Mouse (Mus musculus): ENCODE measurements around the gene Acot1. TPM values are rescaled to one million over a fixed set of nuclear protein-coding genes. Genes with fewer than 3 reads are reported as not detected.
"Not testable (repeated sequence)": the region's sequence is repeated elsewhere in the genome, so short reads cannot be mapped to it uniquely, and the experiment has no call there.

Gene Acot1
- polyA plus RNA-seq, 1 experiment = 0.59 TPM

DNA sequence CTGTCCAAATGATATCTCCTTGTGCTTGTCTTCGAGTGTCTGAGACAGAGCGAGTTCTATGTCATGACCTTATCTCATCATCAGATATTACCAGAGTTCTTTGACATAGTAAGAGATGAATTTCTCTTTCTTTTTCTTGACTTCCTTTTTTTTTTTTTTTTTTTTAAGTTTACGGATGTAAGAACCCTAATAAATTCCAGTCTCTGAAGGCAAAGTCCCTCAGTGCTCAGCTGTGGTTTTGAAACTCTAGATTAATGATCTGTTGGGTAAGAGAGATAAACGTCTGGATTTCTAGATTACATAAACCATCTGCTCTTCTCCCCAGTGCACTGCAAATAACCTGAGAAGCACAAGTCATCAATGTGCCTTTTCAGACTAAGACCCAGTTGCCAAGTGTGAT lies 24.8 kb downstream of the Acot1 start:
- TF ChIP-seq FLI1 (IDR thresholded peaks at IDR 0.05; ENCODE audit: low read length) (no peak), GATA1 (IDR thresholded peaks at IDR 0.05; ENCODE audit: borderline replicate concordance, low read length) (no peak)

DNA sequence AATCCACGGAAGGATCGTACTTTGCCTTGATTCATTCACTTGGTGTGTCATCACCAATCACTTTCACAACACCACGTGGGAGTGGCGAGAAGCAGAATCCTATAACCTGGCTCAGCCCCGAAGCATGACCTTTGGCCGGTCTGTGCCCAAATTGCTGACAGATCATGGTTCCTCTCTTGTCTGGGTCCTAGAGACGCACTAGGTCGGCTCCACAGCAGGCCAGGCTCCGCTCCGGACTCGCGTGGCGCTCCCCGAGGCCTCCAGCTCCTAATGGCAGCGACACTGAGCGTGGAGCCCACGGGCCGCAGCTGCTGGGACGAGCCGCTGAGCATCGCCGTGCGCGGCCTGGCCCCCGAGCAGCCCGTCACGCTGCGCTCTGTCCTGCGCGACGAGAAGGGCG lies 29.0 kb downstream of the Acot1 start, which contains the start of gene Acot4:
Acot4 (plus strand) TSS at position 139 of the 400 bp plus-strand sequence.
- Histone ChIP-seq H3K9me3 (peaks cover 34% of the 10 kb centered on the region), H3K27me3 (replicated peaks) (peaks cover 26% of the 10 kb centered on the region), H3K4me3 (replicated peaks) (peak within 1 kb of the TSS; percentile 76)
- H3K4me1 ChIP-seq; H3K36me3 ChIP-seq (replicated peaks; ENCODE audit: low read length): not testable (repeated sequence)

More for the DNA sequence above, 24.8 kb downstream of the Acot1 start:
- Histone ChIP-seq H3K9me3 (peaks cover 20% of the 10 kb centered on the region), H3K27me3 (replicated peaks) (peaks cover 15% of the 10 kb centered on the region), H3K36me3 (replicated peaks; ENCODE audit: low read length) (no peaks in the 10 kb centered on the region), H3K4me1 (peaks cover 9% of the 10 kb centered on the region), H3K4me3 (replicated peaks) (no peak overlapping the region)

DNA sequence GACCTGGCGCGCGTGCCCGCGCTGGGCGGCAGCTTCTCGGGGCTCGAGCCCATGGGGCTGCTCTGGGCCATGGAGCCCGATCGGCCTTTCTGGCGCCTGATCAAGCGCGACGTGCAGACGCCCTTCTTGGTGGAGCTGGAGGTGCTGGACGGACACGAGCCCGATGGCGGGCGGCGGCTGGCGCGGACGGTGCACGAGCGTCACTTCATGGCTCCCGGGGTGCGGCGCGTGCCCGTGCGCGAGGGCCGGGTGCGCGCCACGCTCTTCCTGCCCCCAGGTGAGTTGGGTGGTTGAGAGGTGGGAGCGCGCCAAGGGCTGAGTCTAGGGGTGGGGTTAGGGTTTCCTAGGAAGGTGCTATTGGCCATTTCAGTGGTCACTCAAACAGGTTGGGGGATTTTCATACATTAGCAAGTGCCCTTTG lies 29.4 kb downstream of the Acot1 start, which contains the start of gene Gm49366:
Gm49366 (plus strand) TSS at position 245 of the 421 bp plus-strand sequence.
- H3K9me3 ChIP-seq = peaks cover 34% of the 10 kb centered on the region
- H3K36me3 ChIP-seq (replicated peaks; ENCODE audit: low read length); H3K4me1 ChIP-seq: not testable (repeated sequence)
- peak within 1 kb of the TSS; percentile 76 for H3K4me3 ChIP-seq (replicated peaks)
- peaks cover 29% of the 10 kb centered on the region for H3K27me3 ChIP-seq (replicated peaks)

DNA sequence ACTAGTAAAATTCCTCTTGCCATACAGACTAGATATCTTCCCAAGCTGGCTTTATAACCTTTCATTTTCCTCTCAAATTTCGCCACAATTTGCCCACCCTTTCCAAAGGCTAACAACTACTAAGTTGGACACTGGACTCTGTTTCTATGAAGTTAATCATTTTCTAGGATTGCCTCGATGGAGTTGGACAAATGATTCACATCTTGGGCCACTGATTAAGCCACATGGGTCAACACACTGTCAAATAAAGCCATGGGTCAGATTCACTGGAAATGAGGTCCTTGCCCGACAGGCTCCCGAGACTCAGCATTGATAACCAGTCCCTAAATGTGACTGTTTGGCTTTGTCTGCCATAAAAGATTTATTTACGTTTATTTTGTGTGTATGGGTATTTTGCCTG lies 33.0 kb downstream of the Acot1 start:
- H3K36me3 ChIP-seq (replicated peaks; ENCODE audit: low read length) = no peaks in the 10 kb centered on the region
- H3K4me3 ChIP-seq (replicated peaks) = no peak overlapping the region
- H3K9me3 ChIP-seq = peaks cover 34% of the 10 kb centered on the region
- peaks cover 22% of the 10 kb centered on the region for H3K4me1 ChIP-seq
- TF ChIP-seq GATA1 (IDR thresholded peaks at IDR 0.05; ENCODE audit: borderline replicate concordance, low read length) (no peak), FLI1 (IDR thresholded peaks at IDR 0.05; ENCODE audit: low read length) (no peak)
- H3K27me3 ChIP-seq (replicated peaks) = peaks cover 30% of the 10 kb centered on the region

DNA sequence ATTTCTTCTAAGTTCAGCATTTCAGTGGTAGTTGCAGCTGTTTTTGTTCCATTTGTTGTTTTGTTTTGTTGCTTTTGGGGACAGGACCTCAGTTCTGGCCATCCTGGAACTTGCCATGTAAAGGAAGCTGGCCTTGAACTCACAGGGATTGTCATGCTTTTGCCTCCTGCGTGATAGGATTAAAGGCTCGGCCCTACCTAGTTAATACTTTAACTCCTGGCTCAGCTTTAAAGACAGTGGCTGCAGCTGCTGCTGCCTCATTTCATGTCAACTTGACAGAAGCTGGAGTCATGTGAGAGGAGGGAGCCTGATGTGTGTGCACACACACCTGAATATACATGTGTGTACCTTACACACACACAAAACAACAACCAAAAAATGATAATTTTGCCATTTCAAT lies 34.8 kb downstream of the Acot1 start:
- H3K4me1 ChIP-seq = peaks cover 31% of the 10 kb centered on the region
- peaks cover 17% of the 10 kb centered on the region for H3K27me3 ChIP-seq (replicated peaks)
- no peaks in the 10 kb centered on the region for H3K36me3 ChIP-seq (replicated peaks; ENCODE audit: low read length)
- TF ChIP-seq FLI1 (IDR thresholded peaks at IDR 0.05; ENCODE audit: low read length) (no peak), GATA1 (IDR thresholded peaks at IDR 0.05; ENCODE audit: borderline replicate concordance, low read length) (no peak)
- no peak overlapping the region for H3K4me3 ChIP-seq (replicated peaks)
- H3K9me3 ChIP-seq = peaks cover 24% of the 10 kb centered on the region

DNA sequence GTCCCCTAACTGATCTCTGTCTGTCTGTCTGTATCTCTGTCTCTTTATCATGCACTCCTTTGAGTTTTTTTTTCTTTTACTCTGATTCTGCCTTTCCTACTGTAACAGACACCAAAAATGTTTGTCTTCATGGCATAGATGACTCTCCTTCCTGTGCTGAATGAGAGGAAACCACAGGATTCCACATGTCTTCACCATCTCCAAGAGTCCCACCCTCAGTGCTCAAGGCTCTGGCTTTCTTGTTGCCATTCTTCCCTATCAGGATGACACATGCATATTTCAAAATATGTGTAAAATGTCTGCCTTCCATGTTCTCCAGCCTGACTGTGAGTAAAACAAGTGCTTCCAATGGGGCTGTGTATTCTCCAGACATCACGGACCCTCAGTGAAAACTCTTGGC lies 37.6 kb downstream of the Acot1 start:
- Histone ChIP-seq H3K4me3 (replicated peaks) (no peak overlapping the region), H3K36me3 (replicated peaks; ENCODE audit: low read length) (no peaks in the 10 kb centered on the region), H3K9me3 (peaks cover 11% of the 10 kb centered on the region; the same call in 1 of the 2 replicates), H3K4me1 (peaks cover 47% of the 10 kb centered on the region), H3K27me3 (replicated peaks) (peaks cover 16% of the 10 kb centered on the region)
- TF ChIP-seq GATA1 (IDR thresholded peaks at IDR 0.05; ENCODE audit: borderline replicate concordance, low read length) (no peak), FLI1 (IDR thresholded peaks at IDR 0.05; ENCODE audit: low read length) (no peak)

DNA sequence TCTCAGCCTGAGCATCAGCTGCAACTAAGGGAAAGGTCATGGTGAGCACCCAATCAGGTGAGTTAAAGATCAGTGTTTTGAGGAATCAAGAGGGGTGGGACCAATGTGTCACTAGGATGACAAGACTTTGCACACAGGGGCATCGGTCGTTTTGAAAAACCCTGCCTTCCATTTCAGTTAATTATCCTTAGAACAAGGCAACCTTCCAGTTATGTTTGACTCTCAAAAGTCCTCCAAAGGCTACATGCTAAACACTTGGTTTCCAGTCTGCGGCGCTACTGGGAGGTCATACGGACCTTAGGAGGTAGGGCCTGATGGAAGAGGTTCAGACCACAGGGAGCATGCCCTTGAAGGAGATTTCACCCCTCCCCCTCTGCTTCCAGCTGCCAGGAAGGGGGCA lies 41.5 kb downstream of the Acot1 start:
- peaks cover 38% of the 10 kb centered on the region for H3K27me3 ChIP-seq (replicated peaks)
- H3K36me3 ChIP-seq (replicated peaks; ENCODE audit: low read length) = not testable (repeated sequence)

DNA sequence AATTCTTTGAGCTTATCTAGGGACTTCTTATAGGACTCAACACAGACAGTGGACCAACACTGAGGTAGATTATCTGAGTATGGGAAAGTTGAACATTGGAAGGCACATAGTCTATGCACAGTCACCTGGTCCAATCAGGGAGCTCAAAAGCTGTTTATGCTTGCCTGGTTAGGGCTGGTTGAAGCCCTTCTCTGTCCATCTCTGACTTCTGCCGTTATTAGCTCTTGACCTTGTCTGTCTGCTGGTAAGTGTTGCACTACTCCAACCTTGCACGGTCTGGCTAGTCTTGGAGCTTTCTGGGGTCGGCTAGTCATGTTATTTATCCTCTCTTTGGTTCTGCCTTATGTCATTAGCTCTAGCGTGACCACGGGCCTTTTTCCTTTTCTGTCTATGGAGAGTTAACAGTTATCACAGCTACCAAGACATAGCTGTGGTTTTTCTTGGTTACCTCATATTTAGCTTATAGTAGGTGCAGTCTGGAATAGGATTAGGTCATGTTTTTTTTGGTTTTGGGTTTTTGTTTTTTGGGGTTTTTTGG lies 42.7 kb downstream of the Acot1 start, which contains the start of gene Acot3:
Acot3 (plus strand) TSS at position 208 of the 538 bp plus-strand sequence.
- H3K4me3 ChIP-seq (replicated peaks) = peak within 1 kb of the TSS; percentile 23
- H3K4me1 ChIP-seq = peaks cover 50% of the 10 kb centered on the region
- H3K36me3 ChIP-seq (replicated peaks; ENCODE audit: low read length) = no peaks in the 10 kb centered on the region
- H3K27me3 ChIP-seq (replicated peaks) = peaks cover 47% of the 10 kb centered on the region
- H3K9me3 ChIP-seq = peaks cover 8% of the 10 kb centered on the region; the same call in 1 of the 2 replicates
- TF ChIP-seq FLI1 (IDR thresholded peaks at IDR 0.05; ENCODE audit: low read length) (no peak), GATA1 (IDR thresholded peaks at IDR 0.05; ENCODE audit: borderline replicate concordance, low read length) (no peak)

More for the DNA sequence above, 41.5 kb downstream of the Acot1 start:
- H3K4me1 ChIP-seq = peaks cover 63% of the 10 kb centered on the region
- H3K4me3 ChIP-seq (replicated peaks); H3K9me3 ChIP-seq: not testable (repeated sequence)

DNA sequence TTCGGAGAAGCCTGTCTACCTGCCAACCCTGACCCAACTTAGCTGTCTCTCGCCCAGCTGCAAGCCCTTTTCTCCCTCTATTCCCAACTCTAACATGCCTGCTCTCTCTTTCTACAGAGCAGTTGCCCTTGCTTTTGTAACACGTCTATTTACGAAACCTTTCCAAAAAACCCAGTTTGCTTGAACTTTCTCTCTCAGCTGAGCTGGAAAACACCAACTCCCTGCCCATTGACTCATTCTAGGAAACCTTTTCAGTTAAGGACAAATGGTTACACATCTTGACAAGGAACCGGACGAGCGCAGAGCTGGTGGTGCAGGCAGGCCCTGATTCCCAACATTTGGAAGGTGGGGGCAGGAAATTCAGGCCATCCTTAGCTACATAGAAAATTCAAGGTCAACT lies 43.3 kb downstream of the Acot1 start:
- no peak overlapping the region for H3K4me3 ChIP-seq (replicated peaks)
- TF ChIP-seq FLI1 (IDR thresholded peaks at IDR 0.05; ENCODE audit: low read length) (no peak), GATA1 (IDR thresholded peaks at IDR 0.05; ENCODE audit: borderline replicate concordance, low read length) (no peak)
- no peaks in the 10 kb centered on the region for H3K36me3 ChIP-seq (replicated peaks; ENCODE audit: low read length)
- H3K9me3 ChIP-seq = peaks cover 8% of the 10 kb centered on the region; the same call in 1 of the 2 replicates
- H3K27me3 ChIP-seq (replicated peaks) = peaks cover 53% of the 10 kb centered on the region
- peaks cover 44% of the 10 kb centered on the region for H3K4me1 ChIP-seq

DNA sequence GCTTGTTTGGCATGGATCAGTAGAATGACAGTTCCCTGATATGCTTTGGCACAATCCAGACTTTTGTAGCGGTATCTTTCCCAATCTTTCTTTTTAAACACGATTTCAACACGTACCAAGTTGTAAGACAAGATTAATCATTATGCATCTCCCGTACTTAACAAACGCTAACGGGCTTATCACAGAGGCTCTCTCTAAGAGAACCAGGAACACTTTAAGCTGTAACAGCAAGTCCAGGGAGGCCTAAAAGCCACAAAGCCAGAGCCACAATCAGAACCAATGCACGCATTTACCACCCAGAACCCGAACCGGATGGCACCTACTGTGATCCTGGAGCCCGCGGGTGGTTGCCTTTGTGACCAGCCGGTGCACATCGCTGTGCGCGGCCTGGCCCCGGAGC lies 43.9 kb downstream of the Acot1 start:
- H3K4me1 ChIP-seq = peaks cover 42% of the 10 kb centered on the region
- H3K4me3 ChIP-seq (replicated peaks) = peak overlapping the region; percentile 78
- no peaks in the 10 kb centered on the region for H3K36me3 ChIP-seq (replicated peaks; ENCODE audit: low read length)
- peaks cover 57% of the 10 kb centered on the region for H3K27me3 ChIP-seq (replicated peaks)
- peaks cover 6% of the 10 kb centered on the region; the same call in 1 of the 2 replicates for H3K9me3 ChIP-seq
- no peak for TF ChIP-seq FLI1 (IDR thresholded peaks at IDR 0.05; ENCODE audit: low read length)
- TF ChIP-seq GATA1 (IDR thresholded peaks at IDR 0.05; ENCODE audit: borderline replicate concordance, low read length) = no peak
